Mouse (Mus musculus) heart, postnatal 0 days (tissue): Measurements from ENCODE around the gene Anks1. TPM values are rescaled to one million over a fixed set of nuclear protein-coding genes. Genes with fewer than 3 reads are reported as not detected.
A peak's percentile ranks its signal among the peaks of the same experiment; 100 is the strongest.

ENCODE experiments used
- ATAC-seq: fragments of 200-750 bp; cut with Nextera tagmentation; 2 replicates; pipeline ENCODE4 v1.8.0; 2017; ENCODE audit warnings: low read depth, moderate number of reproducible peaks, moderate library complexity; ENCODE audit not compliant: insufficient read depth
- DNase-seq: peaks from one replicate; pipeline ENCODE4 v3.0.0-alpha.2; 2016; ENCODE audit warnings: low spot score
- H3K27ac ChIP-seq: fragments of 300-500 bp; sonication (generic); 2 replicates; pipeline ENCODE4 v1.5.1; 2014; ENCODE audit warnings: low read depth, mild to moderate bottlenecking
- H3K27me3 ChIP-seq: fragments of 300-500 bp; sonication (generic); 2 replicates; pipeline ENCODE4 v1.6.1; 2014; ENCODE audit warnings: low read length, mixed read lengths; ENCODE audit not compliant: control insufficient read depth, insufficient read depth
- H3K36me3 ChIP-seq: fragments of 300-500 bp; sonication (generic); replicated peaks from 2 replicates; pipeline ENCODE4 v1.6.1; 2014; ENCODE audit warnings: low read length, mixed read lengths; ENCODE audit not compliant: control insufficient read depth, insufficient read depth
- H3K4me1 ChIP-seq: fragments of 300-500 bp; sonication (generic); 2 replicates; pipeline ENCODE4 v1.6.1; 2014; ENCODE audit warnings: antibody characterized with exemption; ENCODE audit not compliant: control insufficient read depth, insufficient read depth
- H3K4me2 ChIP-seq: fragments of 300-500 bp; sonication (generic); 2 replicates; pipeline ENCODE4 v1.6.1; 2014; ENCODE audit warnings: low read depth, mild to moderate bottlenecking, low read length, moderate library complexity
- H3K4me3 ChIP-seq: fragments of 300-500 bp; sonication (generic); 2 replicates; pipeline ENCODE4 v1.5.1; 2014; ENCODE audit warnings: low read depth, low read length
- H3K9ac ChIP-seq: fragments of 300-500 bp; sonication (generic); replicated peaks from 2 replicates; pipeline ENCODE4 v1.6.1; 2014; ENCODE audit warnings: low read depth, low read length, mixed read lengths
- H3K9me3 ChIP-seq: fragments of 300-500 bp; sonication (generic); replicated peaks from 2 replicates; pipeline ENCODE4 v1.6.1; 2016; ENCODE audit warnings: low read length; ENCODE audit not compliant: control insufficient read depth
- CTCF ChIP-seq: IDR thresholded peaks from 2 replicates; pipeline ENCODE4 v1.5.1; 2016; ENCODE audit warnings: antibody characterized with exemption, control low read depth, low read depth
- EP300 ChIP-seq: IDR thresholded peaks from 2 replicates; pipeline ENCODE4 v1.6.1; 2016; ENCODE audit warnings: antibody characterized with exemption, low read depth
- WGBS: fragments of 180-500 bp; shearing (Covaris S2); extraction: QIAGEN DNeasy Blood & Tissue Kit; methylation state at CpG from one replicate; pipeline ENCODE4 v1.1.7; 2014; 5-methylcytosine and 5-hydroxymethylcytosine counted together
- polyA plus RNA-seq: library from polyadenylated mRNA; unstranded; fragments of >200 nt; fragmentation: Nextera tagmentation; extraction: Ambion mirVana; gene quantifications from 2 replicates; pipeline ENCODE4 v1.2.1, GENCODE M21; 2015
- total RNA-seq: library from RNA; depleted of rRNA; stranded (reverse); fragments of >200 nt; gene quantifications from 2 replicates; pipeline ENCODE4 v1.2.3, GENCODE M21; 2014; ENCODE audit warnings: low replicate concordance

The Anks1 gene
- total and polyA plus RNA-seq, 2 experiments from 2014 or later = 11.0 to 55.4 TPM

- TF ChIP-seq EP300 (peak; percentile 43; the same call in 1 of the 2 replicates), CTCF (no peak)
- H3K27ac ChIP-seq = peak overlapping the region; percentile 79
- H3K36me3 ChIP-seq = no peaks in the 10 kb centered on the region; the same call in 1 of the 2 replicates
- WGBS = 59% methylated on average over 2 of the region's 2 CpGs
- H3K9ac ChIP-seq = no peak overlapping the region
- H3K4me3 ChIP-seq = no peak overlapping the region
- H3K4me2 ChIP-seq = no peak overlapping the region
- peak; percentile 58 for ATAC-seq
- H3K27me3 ChIP-seq = no peaks in the 10 kb centered on the region
- H3K9me3 ChIP-seq = no peaks in the 10 kb centered on the region
- H3K4me1 ChIP-seq = peaks cover 30% of the 10 kb centered on the region
- peak; percentile 63 for DNase-seq
Measured at GRCm38 (mm10) chr17:28029308-28029707, 120.2 kb downstream of the Anks1 start.

- Histone ChIP-seq H3K36me3 (no peaks in the 10 kb centered on the region; the same call in 1 of the 2 replicates), H3K4me2 (no peak overlapping the region), H3K27ac (peak overlapping the region; percentile 79), H3K9me3 (no peaks in the 10 kb centered on the region), H3K9ac (no peak overlapping the region), H3K27me3 (no peaks in the 10 kb centered on the region), H3K4me1 (peaks cover 32% of the 10 kb centered on the region), H3K4me3 (no peak overlapping the region)
- no peak for TF ChIP-seq CTCF
- no peak for TF ChIP-seq EP300
- ATAC-seq = no peak
- 77% methylated on average over 10 of the region's 10 CpGs for WGBS
- DNase-seq = no peak
Measured at GRCm38 (mm10) chr17:28030446-28030845, 121.3 kb downstream of the Anks1 start.

GRCm38 (mm10) chr17:28031281-28031941, 122.3 kb downstream of the Anks1 start:
- H3K36me3 ChIP-seq = no peaks in the 10 kb centered on the region; the same call in 1 of the 2 replicates
- no peak for ATAC-seq
- no peak overlapping the region for H3K4me3 ChIP-seq
- TF ChIP-seq CTCF = no peak
- no peak for TF ChIP-seq EP300
- H3K4me1 ChIP-seq = peaks cover 23% of the 10 kb centered on the region
- 0 out of 2 replicates have a peak overlapping the region, but pooled peaks have one; percentile 30 for H3K9ac ChIP-seq
- 0 out of 2 replicates have a peak overlapping the region, but pooled peaks have one; percentile 79 for H3K27ac ChIP-seq
- no peaks in the 10 kb centered on the region for H3K27me3 ChIP-seq
- no peak for DNase-seq
- no peaks in the 10 kb centered on the region for H3K9me3 ChIP-seq
- no peak overlapping the region for H3K4me2 ChIP-seq
- 61% methylated on average over 9 of the region's 9 CpGs for WGBS

GRCm38 (mm10) chr17:28032219-28032618, 123.1 kb downstream of the Anks1 start:
- TF ChIP-seq EP300 = no peak
- TF ChIP-seq CTCF = no peak
- ATAC-seq (no peak), DNase-seq (no peak)
- no peak overlapping the region for H3K4me3 ChIP-seq
- no peaks in the 10 kb centered on the region for H3K9me3 ChIP-seq
- no peak overlapping the region for H3K9ac ChIP-seq
- no peaks in the 10 kb centered on the region for H3K27me3 ChIP-seq
- H3K4me1 ChIP-seq = peaks cover 17% of the 10 kb centered on the region
- H3K4me2 ChIP-seq = no peak overlapping the region
- no peak overlapping the region for H3K27ac ChIP-seq
- 76% methylated on average over 10 of the region's 10 CpGs for WGBS
- no peaks in the 10 kb centered on the region; the same call in 1 of the 2 replicates for H3K36me3 ChIP-seq

DNA sequence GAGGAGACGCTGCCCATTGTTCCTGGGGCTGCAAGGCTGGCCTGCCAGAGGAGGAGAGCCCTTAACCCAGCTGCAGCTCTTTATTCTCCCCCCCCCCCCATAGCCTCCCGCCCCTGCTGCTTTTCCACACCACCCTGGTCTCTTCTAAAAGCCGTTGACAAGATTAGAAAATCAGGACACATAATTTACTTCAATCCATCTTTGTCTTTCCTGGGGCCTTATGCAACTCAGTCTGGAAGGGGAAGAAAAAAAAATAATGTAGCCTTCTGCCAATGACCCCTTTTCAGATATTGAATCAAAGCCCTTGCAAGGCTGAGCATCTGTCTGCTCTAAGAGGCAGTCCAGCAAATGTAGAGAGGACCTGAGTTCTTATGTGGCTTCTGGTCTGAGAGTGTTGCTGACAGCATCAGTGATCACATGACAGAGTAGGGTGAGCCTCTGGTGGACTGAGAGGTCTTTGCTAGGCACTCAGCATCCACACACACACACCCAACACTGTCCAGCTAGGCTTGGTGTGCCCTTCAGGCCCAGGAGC, 124.0 kb downstream of the Anks1 start:
- no peak for ATAC-seq
- TF ChIP-seq CTCF = no peak
- TF ChIP-seq EP300 = no peak
- Histone ChIP-seq H3K9ac (no peak overlapping the region), H3K4me1 (peaks cover 17% of the 10 kb centered on the region), H3K4me2 (no peak overlapping the region), H3K27me3 (no peaks in the 10 kb centered on the region), H3K9me3 (no peaks in the 10 kb centered on the region), H3K4me3 (no peak overlapping the region), H3K36me3 (no peaks in the 10 kb centered on the region; the same call in 1 of the 2 replicates), H3K27ac (no peak overlapping the region)
- 48% methylated on average over 3 of the region's 3 CpGs for WGBS
- DNase-seq = no peak
